Mouse (Mus musculus): ENCODE data around the gene Gpsm3.

DNA sequence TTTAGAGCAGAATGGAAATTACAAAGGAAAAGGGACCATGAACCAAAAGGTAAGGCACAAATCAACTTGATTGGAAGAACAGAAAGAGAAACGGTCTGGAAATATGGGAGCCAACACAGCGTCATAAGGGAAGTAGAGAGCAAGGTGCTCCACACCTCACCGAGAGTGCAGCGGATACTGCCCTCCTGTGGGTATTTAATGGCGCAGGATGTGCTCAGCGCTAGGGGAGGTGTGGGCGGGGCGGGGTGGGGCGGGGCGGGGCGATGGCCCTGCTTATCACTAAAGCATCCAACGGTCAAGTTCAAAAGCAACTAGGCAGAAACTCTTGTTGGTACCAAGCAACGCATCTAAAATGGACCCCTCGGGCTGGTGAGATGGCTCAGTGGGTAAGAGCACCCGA lies 29.7 kb upstream of the Gpsm3 start:
- TF ChIP-seq POLR2A (IDR thresholded peaks at IDR 0.05; ENCODE audit: control insufficient read depth, low read depth, low read length) (no peak), CTCF (IDR thresholded peaks at IDR 0.05; ENCODE audit: control insufficient read depth, insufficient read depth, insufficient replicate concordance, low read depth, low read length) (no peak)
